8 mouse cellular contexts compared by ENCODE assay signal in the genomic region with DNA sequence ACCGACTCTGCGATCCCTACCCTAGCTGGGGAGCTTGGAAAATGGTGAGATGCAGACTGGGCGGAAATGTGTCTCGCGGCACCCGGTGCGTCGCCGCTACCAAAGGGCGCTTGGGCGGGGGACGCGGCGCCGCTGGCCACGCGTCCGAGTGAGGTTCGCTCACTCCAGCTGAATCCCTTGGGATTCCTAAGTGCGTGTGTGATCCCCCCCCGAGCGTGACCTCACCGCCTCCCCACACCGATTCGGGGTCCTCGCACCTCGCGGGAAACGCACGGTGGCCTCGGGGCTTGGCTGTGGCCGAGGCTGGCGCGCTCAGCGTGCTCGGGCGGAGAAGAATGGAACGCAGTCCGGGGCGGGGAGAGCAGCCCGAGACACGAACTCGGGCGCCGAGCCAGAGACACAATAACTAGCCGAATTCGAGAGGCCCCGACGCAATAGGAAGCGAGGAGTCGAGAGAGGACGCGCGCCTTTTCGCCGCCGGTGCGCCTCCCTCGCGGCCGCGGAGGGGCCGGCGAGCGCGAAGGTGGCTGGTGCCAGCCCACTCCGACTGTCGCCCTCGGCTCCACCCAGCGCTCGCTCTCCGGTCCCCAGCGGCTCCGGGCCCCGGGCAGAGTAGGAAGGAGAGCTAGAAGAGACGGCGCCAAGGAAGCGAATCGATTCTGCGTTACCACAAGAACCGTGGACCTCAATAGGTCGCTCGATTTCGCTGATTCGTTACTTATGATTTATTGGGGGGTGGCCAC. TPM values are rescaled to one million over a fixed set of nuclear protein-coding genes. Genes with fewer than 3 reads are reported as not detected.
DNase-seq lines count a peak whose midpoint lies in the region; ATAC-seq lines count a peak whose summit lies in the region.

A gene (minus strand): TSS at position 495 of the 743 bp plus-strand sequence.

- H3K9ac ChIP-seq in intestine, embryonic 16.5 days (ENCODE audit: low read depth, low read length): peak within 1 kb of the TSS; percentile 89
- peak within 1 kb of the TSS; percentile 97 for H3K9ac ChIP-seq in limb, embryonic 11.5 days (ENCODE audit: low read length)
- peak within 1 kb of the TSS; percentile 96 for H3K9ac ChIP-seq in midbrain, embryonic 14.5 days (replicated peaks; ENCODE audit: low read length)

- H3K9me3 ChIP-seq in intestine, embryonic 16.5 days (ENCODE audit: control insufficient read depth, low read length): no peaks in the 10 kb centered on the region
- no peaks in the 10 kb centered on the region for H3K9me3 ChIP-seq in limb, embryonic 11.5 days (ENCODE audit: control insufficient read depth, low read length)
- no peaks in the 10 kb centered on the region for H3K9me3 ChIP-seq in midbrain, embryonic 14.5 days (ENCODE audit: control insufficient read depth, low read length)

- H3K4me2 ChIP-seq in intestine, embryonic 16.5 days (ENCODE audit: low read depth, low read length): peak within 1 kb of the TSS; percentile 93
- peak within 1 kb of the TSS; percentile 88 for H3K4me2 ChIP-seq in limb, embryonic 11.5 days (ENCODE audit: low read depth, severe bottlenecking)
- peak within 1 kb of the TSS; percentile 65 for H3K4me2 ChIP-seq in midbrain, embryonic 14.5 days (ENCODE audit: low read length)

- peak; percentile 75 for DNase-seq in embryo, embryonic 10 days (ENCODE audit: low spot score)
- no peak for DNase-seq in embryo, embryonic 9.5 days (ENCODE audit: extremely low spot score)
- peak; percentile 50 to 83 for DNase-seq in cerebellum, postnatal 4 days (ENCODE audit: low spot score in 2 of 2)
- no peak for DNase-seq in gonadal fat pad, adult 2 months (ENCODE audit: low read depth)
- peak; percentile 78 for DNase-seq in limb, embryonic 11.5 days (ENCODE audit: low spot score)
- peak; percentile 87 for DNase-seq in midbrain, embryonic 14.5 days
- peak; percentile 62 for DNase-seq in splenic B cell, adult 2 months (ENCODE audit: low read depth, low spot score)

- no peaks in the 10 kb centered on the region for H3K27me3 ChIP-seq in intestine, embryonic 16.5 days (replicated peaks; ENCODE audit: control insufficient read depth, insufficient read depth, low read length)
- H3K27me3 ChIP-seq in limb, embryonic 11.5 days (ENCODE audit: control insufficient read depth, insufficient read depth, low read length): no peaks in the 10 kb centered on the region
- H3K27me3 ChIP-seq in midbrain, embryonic 14.5 days (ENCODE audit: control insufficient read depth, insufficient read depth, low read length): no peaks in the 10 kb centered on the region
- 0 out of 2 replicates have a peak, but pooled peaks cover 2% of the 10 kb centered on the region for H3K27me3 ChIP-seq in splenic B cell, adult 2 months (ENCODE audit: control insufficient read depth, insufficient read depth, low read length, poor library complexity, severe bottlenecking)

- peaks cover 52% of the 10 kb centered on the region for H3K4me1 ChIP-seq in intestine, embryonic 16.5 days (ENCODE audit: control insufficient read depth, insufficient read depth, low read length)
- peaks cover 32% of the 10 kb centered on the region for H3K4me1 ChIP-seq in limb, embryonic 11.5 days (ENCODE audit: control insufficient read depth, insufficient read depth, low read length)
- H3K4me1 ChIP-seq in midbrain, embryonic 14.5 days (ENCODE audit: control insufficient read depth, insufficient read depth, low read length): peaks cover 52% of the 10 kb centered on the region

- under 1% methylated on average over 85 of the region's 85 CpGs for WGBS in intestine, embryonic 16.5 days
- WGBS in limb, embryonic 11.5 days: under 1% methylated on average over 85 of the region's 85 CpGs
- whole genome bisulfite sequencing in midbrain, embryonic 14.5 days: under 1% methylated on average over 85 of the region's 85 CpGs

- H3K36me3 ChIP-seq in intestine, embryonic 16.5 days (ENCODE audit: control insufficient read depth, insufficient read depth, low read length): no peaks in the 10 kb centered on the region
- H3K36me3 ChIP-seq in limb, embryonic 11.5 days (ENCODE audit: control insufficient read depth, insufficient read depth, low read length): 0 out of 2 replicates have a peak, but pooled peaks cover 2% of the 10 kb centered on the region
- no peaks in the 10 kb centered on the region for H3K36me3 ChIP-seq in midbrain, embryonic 14.5 days (ENCODE audit: control insufficient read depth, insufficient read depth, low read length)
- H3K36me3 ChIP-seq in splenic B cell, adult 2 months (ENCODE audit: control insufficient read depth, insufficient read depth, low read length, poor library complexity, severe bottlenecking): no peaks in the 10 kb centered on the region

- peak; percentile 27 for ATAC-seq in intestine, embryonic 16.5 days
- ATAC-seq in limb, embryonic 11.5 days (ENCODE audit: insufficient number of reproducible peaks, low FRiP score, low TSS enrichment, low read depth): 0 out of 2 replicates have a peak, but pooled peaks have one; percentile 1
- ATAC-seq in midbrain, embryonic 14.5 days (ENCODE audit: low FRiP score, low TSS enrichment): peak; percentile 12

- H3K27ac ChIP-seq in intestine, embryonic 16.5 days (ENCODE audit: low read length): peak within 1 kb of the TSS; percentile 100
- peak within 1 kb of the TSS; percentile 97 for H3K27ac ChIP-seq in limb, embryonic 11.5 days (replicated peaks; ENCODE audit: low read depth, low read length)
- H3K27ac ChIP-seq in midbrain, embryonic 14.5 days (replicated peaks; ENCODE audit: low read depth, low read length): peak within 1 kb of the TSS; percentile 98

- peak within 1 kb of the TSS; percentile 84 for H3K4me3 ChIP-seq in intestine, embryonic 16.5 days (ENCODE audit: low read length)
- peak within 1 kb of the TSS; percentile 76 for H3K4me3 ChIP-seq in limb, embryonic 11.5 days (ENCODE audit: low read depth, low read length)
- H3K4me3 ChIP-seq in midbrain, embryonic 14.5 days (replicated peaks; ENCODE audit: low read depth, low read length): peak within 1 kb of the TSS; percentile 93

RNA-seq across cellular contexts. Expression of the gene that starts here (rescaled TPM):
- 33.7 and 43.8 TPM in 2 replicates for polyA plus RNA-seq in gonadal fat pad, adult 2 months (2012; rRNA removed)
- 11.9 and 12.1 TPM in 2 replicates for polyA plus RNA-seq in intestine, embryonic 16.5 days (2015; fragmentation: Nextera tagmentation; extraction: Ambion mirVana)
- 23.3 and 25.4 TPM in 2 replicates for polyA plus RNA-seq in limb, embryonic 11.5 days (2014; fragmentation: Nextera tagmentation; extraction: Ambion mirVana)
- 25.5 and 31.2 TPM in 2 replicates for polyA plus RNA-seq in midbrain, embryonic 14.5 days (2014; fragmentation: Nextera tagmentation; extraction: Ambion mirVana)

Comparison
In these comparisons a context has a peak if more than half of its experiments do, and no peak if none do; other contexts are left out.
1. DNase-seq: peak in embryo, embryonic 10 days (single experiment), cerebellum, postnatal 4 days (2 of 2), limb, embryonic 11.5 days (single experiment), midbrain, embryonic 14.5 days (single experiment) and splenic B cell, adult 2 months (single experiment); none in embryo, embryonic 9.5 days (single experiment) and gonadal fat pad, adult 2 months (single experiment).
2. Peak in every context shown above with its lines, with median percentiles within 50 percentile points of each other: ATAC-seq, H3K27ac ChIP-seq, H3K4me2 ChIP-seq, H3K4me3 ChIP-seq and H3K9ac ChIP-seq.